Mouse (Mus musculus) liver, postnatal 0 days (tissue): ENCODE measurements at regions not wholly inside any gene's neighbourhood (a gene's known extent, or its start where the extent isn't known, plus 50 kb on each side); places are given as distances from the start of the nearest gene placed in this dataset.

Experiments
- CTCF ChIP-seq: sonication (generic); IDR thresholded peaks from 2 replicates; pipeline ENCODE4 v1.5.1; 2016; ENCODE audit warnings: antibody characterized with exemption, low read depth
- EP300 ChIP-seq: IDR thresholded peaks from 2 replicates; pipeline ENCODE4 v1.6.1; 2016; ENCODE audit warnings: antibody characterized with exemption, low read depth, mild to moderate bottlenecking

- TF ChIP-seq CTCF (no peak), EP300 (no peak)
Observed at GRCm38 (mm10) chr16:39303371-39303770, 410.9 kb downstream of the Igsf11 start.
